Mouse (Mus musculus) intestine, embryonic 14.5 days (tissue): ENCODE data around the gene Hoxb2. TPM values are rescaled to one million over a fixed set of nuclear protein-coding genes. Genes with fewer than 3 reads are reported as not detected.

Experiments used
- ATAC-seq: fragments of 200-750 bp; cut with Nextera tagmentation; replicated peaks from 2 replicates; pipeline ENCODE4 v1.8.0; 2017; ENCODE audit warnings: low read depth, moderate number of reproducible peaks, moderate TSS enrichment, moderate library complexity; ENCODE audit not compliant: low FRiP score, low TSS enrichment
- DNase-seq: peaks from one replicate; pipeline ENCODE4 v3.0.0-alpha.2; 2018; ENCODE audit warnings: low spot score
- H3K27ac ChIP-seq: fragments of 300-500 bp; sonication (generic); 2 replicates; pipeline ENCODE4 v1.5.1; 2014; ENCODE audit warnings: low read depth, mild to moderate bottlenecking, control low read depth
- H3K27me3 ChIP-seq: fragments of 300-500 bp; sonication (generic); replicated peaks from 2 replicates; pipeline ENCODE4 v1.6.1; 2014; ENCODE audit warnings: low read length, control low read depth; ENCODE audit not compliant: control insufficient read depth, insufficient read depth
- H3K36me3 ChIP-seq: fragments of 300-500 bp; sonication (generic); 2 replicates; pipeline ENCODE4 v1.6.1; 2014; ENCODE audit warnings: low read length, control low read depth; ENCODE audit not compliant: control insufficient read depth, insufficient read depth
- H3K4me1 ChIP-seq: fragments of 300-500 bp; sonication (generic); replicated peaks from 2 replicates; pipeline ENCODE4 v1.6.1; 2014; ENCODE audit warnings: low read length, control low read depth, mixed read lengths; ENCODE audit not compliant: control insufficient read depth, insufficient read depth
- H3K4me2 ChIP-seq: fragments of 300-500 bp; sonication (generic); 2 replicates; pipeline ENCODE4 v1.6.1; 2014; ENCODE audit warnings: low read length
- H3K4me3 ChIP-seq: fragments of 300-500 bp; sonication (generic); 2 replicates; pipeline ENCODE4 v1.5.1; 2014; ENCODE audit warnings: low read depth, low read length, control low read depth, mixed read lengths
- H3K9ac ChIP-seq: fragments of 300-500 bp; sonication (generic); 2 replicates; pipeline ENCODE4 v1.6.1; 2014; ENCODE audit warnings: mild to moderate bottlenecking, low read length
- H3K9me3 ChIP-seq: fragments of 300-500 bp; sonication (generic); 2 replicates; pipeline ENCODE4 v1.6.1; 2016; ENCODE audit warnings: low read length, control low read depth; ENCODE audit not compliant: control insufficient read depth
- WGBS: fragments of 180-500 bp; shearing (Covaris S2); extraction: QIAGEN DNeasy Blood & Tissue Kit; methylation state at CpG from one replicate; pipeline ENCODE4 v1.1.7; 2014; 5-methylcytosine and 5-hydroxymethylcytosine counted together
- polyA plus RNA-seq: library from polyadenylated mRNA; unstranded; fragments of >200 nt; fragmentation: Nextera tagmentation; extraction: Ambion mirVana; gene quantifications from 2 replicates; pipeline ENCODE4 v1.2.1, GENCODE M21; 2014

Hoxb2 gene
- polyA plus RNA-seq, 1 experiment from 2014 or later = 27.9 TPM

- no peak overlapping the region for H3K4me3 ChIP-seq
- H3K4me2 ChIP-seq = peak overlapping the region; percentile 12; the same call in 1 of the 2 replicates
- peaks cover 74% of the 10 kb centered on the region for H3K4me1 ChIP-seq
- no peak for ATAC-seq
- peak overlapping the region; percentile 29; the same call in 1 of the 2 replicates for H3K9ac ChIP-seq
- peak overlapping the region; percentile 98 for H3K27ac ChIP-seq
- WGBS = 17% methylated on average over 2 of the region's 2 CpGs
- no peaks in the 10 kb centered on the region for H3K27me3 ChIP-seq
- no peaks in the 10 kb centered on the region for H3K36me3 ChIP-seq
- DNase-seq = no peak
- no peaks in the 10 kb centered on the region for H3K9me3 ChIP-seq
These were observed 13.7 kb upstream of the Hoxb2 start for GRCm38 (mm10) chr11:96336597-96336996.

GRCm38 (mm10) chr11:96337026-96337425, 13.3 kb upstream of the Hoxb2 start:
- no peaks in the 10 kb centered on the region for H3K27me3 ChIP-seq
- peak overlapping the region; percentile 12 for H3K4me2 ChIP-seq
- H3K9ac ChIP-seq = peak overlapping the region; percentile 29; the same call in 1 of the 2 replicates
- H3K4me3 ChIP-seq = no peak overlapping the region
- 37% methylated on average over 6 of the region's 6 CpGs for WGBS
- DNase-seq (no peak), ATAC-seq (no peak)
- peak overlapping the region; percentile 98 for H3K27ac ChIP-seq
- H3K9me3 ChIP-seq = no peaks in the 10 kb centered on the region
- peaks cover 70% of the 10 kb centered on the region for H3K4me1 ChIP-seq
- H3K36me3 ChIP-seq = no peaks in the 10 kb centered on the region

- H3K4me3 ChIP-seq = peak overlapping the region; percentile 41; the same call in 1 of the 2 replicates
These were observed 11.1 kb upstream of the Hoxb2 start for GRCm38 (mm10) chr11:96338957-96339855.

GRCm38 (mm10) chr11:96340698-96341365, 9.5 kb upstream of the Hoxb2 start:
- no peaks in the 10 kb centered on the region for H3K9me3 ChIP-seq
- peak overlapping the region; percentile 85 for H3K4me2 ChIP-seq
- peak; percentile 79 for ATAC-seq
- H3K27ac ChIP-seq = peak overlapping the region; percentile 98
- DNase-seq = peak; percentile 87
- peaks cover 77% of the 10 kb centered on the region for H3K4me1 ChIP-seq
- H3K36me3 ChIP-seq = peaks cover 9% of the 10 kb centered on the region; the same call in 1 of the 2 replicates
- H3K4me3 ChIP-seq = peak overlapping the region; percentile 41
- H3K27me3 ChIP-seq = no peaks in the 10 kb centered on the region
- peak overlapping the region; percentile 76 for H3K9ac ChIP-seq
- under 1% methylated on average over 36 of the region's 36 CpGs for WGBS

More at GRCm38 (mm10) chr11:96338957-96339855, 11.1 kb upstream of the Hoxb2 start:
- Histone ChIP-seq H3K36me3 (peaks cover 2% of the 10 kb centered on the region; the same call in 1 of the 2 replicates), H3K27me3 (no peaks in the 10 kb centered on the region), H3K9ac (peak overlapping the region; percentile 76), H3K4me1 (peaks cover 80% of the 10 kb centered on the region), H3K27ac (peak overlapping the region; percentile 98), H3K9me3 (no peaks in the 10 kb centered on the region), H3K4me2 (peak overlapping the region; percentile 85)
- WGBS = 43% methylated on average over 7 of the region's 7 CpGs
- no peak for ATAC-seq
- no peak for DNase-seq

- H3K9ac ChIP-seq = peak overlapping the region; percentile 76
- H3K4me3 ChIP-seq = peak overlapping the region; percentile 42
- H3K27ac ChIP-seq = peak overlapping the region; percentile 98
- no peaks in the 10 kb centered on the region for H3K9me3 ChIP-seq
- H3K27me3 ChIP-seq = no peaks in the 10 kb centered on the region
- DNase-seq = peak; percentile 85
- no peak for ATAC-seq
- H3K36me3 ChIP-seq = peaks cover 9% of the 10 kb centered on the region; the same call in 1 of the 2 replicates
- H3K4me2 ChIP-seq = peak overlapping the region; percentile 85
- WGBS = 3% methylated on average over 40 of the region's 40 CpGs
- peaks cover 77% of the 10 kb centered on the region for H3K4me1 ChIP-seq
These were observed 8.4 kb upstream of the Hoxb2 start for GRCm38 (mm10) chr11:96341701-96342575.

GRCm38 (mm10) chr11:96342576-96342930, 7.8 kb upstream of the Hoxb2 start:
- Histone ChIP-seq H3K27me3 (no peaks in the 10 kb centered on the region), H3K27ac (peak overlapping the region; percentile 98), H3K36me3 (peaks cover 9% of the 10 kb centered on the region; the same call in 1 of the 2 replicates), H3K9ac (peak overlapping the region; percentile 76), H3K9me3 (no peaks in the 10 kb centered on the region), H3K4me3 (peak overlapping the region; percentile 42), H3K4me2 (peak overlapping the region; percentile 85), H3K4me1 (peaks cover 75% of the 10 kb centered on the region)
- 18% methylated on average over 4 of the region's 4 CpGs for WGBS
- DNase-seq (peak; percentile 66), ATAC-seq (no peak)

GRCm38 (mm10) chr11:96343206-96343745, 7.0 kb upstream of the Hoxb2 start:
- ATAC-seq (no peak), DNase-seq (no peak)
- Histone ChIP-seq H3K4me2 (peak overlapping the region; percentile 85), H3K4me3 (peak overlapping the region; percentile 42), H3K9ac (peak overlapping the region; percentile 76), H3K27ac (peak overlapping the region; percentile 98), H3K9me3 (no peaks in the 10 kb centered on the region), H3K36me3 (peaks cover 9% of the 10 kb centered on the region; the same call in 1 of the 2 replicates), H3K27me3 (no peaks in the 10 kb centered on the region), H3K4me1 (peaks cover 74% of the 10 kb centered on the region)
- 46% methylated on average over 2 of the region's 2 CpGs for WGBS
